Mouse (Mus musculus) ovary, postnatal 10 days (tissue): ENCODE data around the gene Dlec1.

Source experiments
- DNase-seq: peaks from one replicate; pipeline ENCODE4 v3.0.0; 2022; ENCODE audit warnings: low spot score

The Dlec1 gene

DNA sequence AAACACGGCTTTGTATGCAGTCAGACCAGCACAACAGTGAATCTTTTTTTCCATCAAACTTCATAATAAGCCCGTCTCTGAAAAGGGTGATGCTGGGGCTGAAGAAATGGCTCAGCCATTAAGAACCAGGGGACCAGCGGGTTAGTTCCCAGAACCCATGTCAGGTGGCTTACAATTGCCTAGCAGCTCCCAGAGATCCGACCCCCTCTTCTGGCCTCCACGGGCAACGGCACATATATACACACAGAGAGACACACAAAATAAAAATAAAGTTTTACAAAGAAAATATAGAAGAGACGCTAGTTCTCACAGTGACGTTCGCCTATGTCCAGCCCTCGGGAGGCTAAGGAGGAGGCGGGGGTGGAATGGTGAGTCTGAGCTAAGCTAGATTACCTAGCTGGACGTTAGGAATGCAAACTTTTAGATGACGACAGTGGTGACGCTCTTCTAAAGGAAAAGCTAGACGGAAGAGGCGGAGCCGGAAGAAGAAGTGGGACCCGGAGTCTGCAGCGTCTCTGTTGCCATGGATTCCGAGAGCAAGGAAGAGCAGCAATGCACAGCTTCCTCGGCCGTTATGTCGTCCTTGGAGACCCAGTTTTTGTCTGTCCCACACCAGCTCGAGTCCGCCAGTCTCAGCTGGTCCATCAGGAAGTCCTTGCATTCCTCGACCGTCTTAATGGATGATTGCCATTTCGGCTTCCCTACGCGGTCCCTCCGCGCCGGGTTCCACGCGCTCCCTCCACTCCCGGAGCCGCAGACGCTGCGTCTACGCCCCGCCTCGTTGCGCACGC is at the start of gene Dlec1:
Gene Dlec1, plus strand, starts transcription at position 487 of the 791 bp plus-strand sequence.
- DNase-seq = no peak

DNA sequence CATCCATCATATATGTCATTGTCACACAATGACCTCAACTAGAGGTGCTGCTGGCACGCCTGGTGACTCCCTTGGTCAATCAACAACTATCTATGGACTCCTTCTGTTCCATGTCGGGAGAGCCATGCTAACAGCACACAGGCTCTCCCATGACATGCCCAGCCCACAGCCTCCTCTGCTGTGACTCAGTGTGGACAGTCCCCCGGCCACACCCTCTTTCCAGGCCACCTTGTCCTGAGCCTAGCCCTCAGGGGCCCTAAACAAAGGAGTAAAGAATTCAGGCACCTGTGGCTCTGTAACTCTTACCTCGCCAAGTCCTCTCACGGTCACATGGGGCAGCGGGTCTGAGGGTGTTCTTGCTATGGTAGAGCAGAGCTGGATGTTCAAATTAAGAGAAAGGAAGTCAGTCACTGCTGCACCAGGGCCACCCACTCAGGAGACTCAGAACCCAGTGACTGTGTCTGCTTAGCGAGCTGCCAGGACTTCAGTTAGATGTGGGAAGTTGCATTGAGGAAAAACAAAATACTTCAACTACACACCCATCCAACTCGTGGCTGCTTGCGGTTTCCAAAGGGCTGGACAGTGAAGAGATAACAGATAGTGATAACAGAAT is 48.2 kb upstream of the Dlec1 start:
- DNase-seq = no peak

DNA sequence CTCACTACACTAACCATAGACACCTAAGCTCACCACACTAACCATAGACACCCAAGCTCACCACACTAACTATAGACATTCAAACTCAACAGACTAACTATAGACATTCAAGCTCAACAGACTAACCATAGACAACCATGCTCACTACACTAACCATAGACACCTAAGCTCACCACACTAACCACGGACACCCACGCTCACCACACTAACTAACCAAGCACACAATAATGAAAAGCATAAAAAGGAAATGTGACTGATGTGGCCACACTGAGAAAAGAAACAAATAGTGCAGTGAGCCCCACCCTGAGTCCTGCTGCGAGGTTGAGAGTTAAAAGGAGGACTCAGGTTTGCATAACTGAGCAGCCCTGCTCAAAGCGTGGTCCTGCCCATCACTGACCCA is 46.9 kb upstream of the Dlec1 start:
- no peak for DNase-seq

DNA sequence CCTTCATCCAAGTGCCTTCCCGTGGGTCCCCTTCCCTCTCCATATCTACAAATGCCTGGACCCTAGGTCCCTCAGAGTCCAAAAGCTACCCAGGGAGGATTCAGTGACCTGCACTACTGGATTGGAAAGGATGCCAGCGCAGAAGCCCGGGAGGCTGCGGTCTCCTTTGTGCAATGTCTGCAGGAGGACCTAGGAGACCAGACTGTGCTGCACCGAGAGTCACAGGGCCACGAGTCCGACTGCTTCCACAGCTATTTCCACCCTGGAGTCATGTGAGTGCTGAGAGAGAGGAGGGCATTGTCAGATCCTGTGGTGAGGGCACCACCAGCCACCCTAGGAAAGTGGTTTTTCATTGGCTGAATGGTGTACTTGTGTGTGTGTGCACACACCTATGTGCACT is 44.0 kb upstream of the Dlec1 start:
- no peak for DNase-seq

DNA sequence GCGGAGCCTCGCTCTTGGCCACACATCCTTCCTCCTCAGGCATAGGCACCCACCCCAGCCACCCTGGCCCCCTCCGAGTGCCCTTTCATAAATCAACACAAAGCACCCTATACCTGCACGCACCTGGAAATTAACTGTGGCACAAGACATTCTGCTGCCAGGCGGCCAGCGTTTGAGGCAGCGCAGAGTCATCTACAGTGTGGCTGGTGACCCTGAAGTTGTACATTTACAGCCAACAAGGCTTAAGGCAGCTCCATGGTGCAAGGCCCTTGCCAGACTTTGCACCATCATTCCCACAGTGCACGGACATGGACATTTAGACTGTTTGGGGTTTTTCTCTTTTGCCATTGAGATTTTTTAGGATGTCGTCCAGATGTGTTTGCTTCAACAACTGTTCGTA is 41.6 kb upstream of the Dlec1 start:
- no peak for DNase-seq

DNA sequence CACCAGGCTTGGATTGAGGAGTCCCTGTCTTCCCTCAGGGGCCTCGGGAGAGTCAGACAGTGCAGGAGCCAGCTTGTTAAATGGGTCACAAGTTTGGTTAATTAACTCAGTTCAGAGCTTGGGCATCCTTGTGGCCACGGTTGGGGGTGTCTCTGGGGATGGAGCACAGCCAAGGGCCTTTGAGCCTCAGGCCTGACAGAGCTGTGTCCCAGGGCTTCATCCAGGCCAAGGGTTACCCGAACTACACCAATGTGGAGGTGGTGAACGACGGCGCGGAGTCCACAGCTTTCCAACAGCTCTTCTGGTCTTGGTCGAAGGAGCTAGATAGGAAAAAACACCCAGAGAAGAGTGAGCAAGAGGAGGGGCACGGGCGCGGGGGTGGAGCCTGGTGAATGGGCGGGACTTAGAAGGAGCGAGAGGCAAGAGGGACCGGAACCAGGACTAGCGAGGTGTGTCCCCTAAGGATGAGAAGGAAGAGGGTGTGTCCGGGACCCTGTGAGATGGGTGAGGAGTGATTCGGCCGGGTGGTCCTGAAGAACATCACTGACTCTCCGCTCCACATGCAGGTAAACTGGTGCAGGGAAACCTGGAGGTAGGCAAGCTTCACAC is 39.1 kb upstream of the Dlec1 start:
- no peak for DNase-seq

DNA sequence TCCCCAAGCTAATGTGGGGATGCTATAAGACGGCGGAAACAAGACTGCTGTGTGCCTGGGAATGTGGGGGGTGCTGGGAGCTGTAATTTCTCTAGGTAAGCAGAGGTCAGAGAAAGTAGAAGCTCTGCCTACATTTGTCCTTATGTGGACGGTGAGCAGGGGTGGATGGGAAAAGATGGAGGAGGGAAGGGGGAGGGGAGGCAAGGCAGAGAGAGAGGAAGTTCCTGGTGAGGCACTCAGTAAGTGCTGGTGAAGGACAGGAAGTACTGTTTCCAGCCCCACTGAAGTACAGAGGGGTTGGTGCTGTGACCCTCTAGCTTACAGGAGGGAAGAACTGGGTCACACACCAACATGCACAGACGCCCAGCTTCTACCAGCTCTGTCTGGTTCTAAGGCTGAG is 38.0 kb upstream of the Dlec1 start:
- DNase-seq = no peak

DNA sequence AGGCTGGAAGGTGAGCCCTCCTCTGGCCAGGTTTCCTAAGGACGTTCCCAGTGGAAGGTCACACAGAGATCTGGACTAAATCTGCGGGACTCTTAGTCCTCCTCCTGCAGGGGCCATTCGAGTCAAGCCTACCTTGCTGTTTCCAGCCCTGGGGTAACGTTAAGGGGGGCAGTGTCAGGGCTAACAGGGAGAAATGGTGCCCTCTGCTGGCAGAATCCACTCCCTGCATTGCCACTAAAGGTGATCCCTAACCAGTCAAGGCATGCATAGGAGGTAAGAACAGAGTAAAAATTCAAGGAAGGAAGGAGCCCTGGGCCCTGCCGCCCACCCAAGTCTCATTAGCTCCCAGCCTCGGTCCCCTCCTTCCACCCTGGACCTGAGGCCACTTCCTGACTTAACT is 34.7 kb upstream of the Dlec1 start:
- DNase-seq = peak; percentile 56

DNA sequence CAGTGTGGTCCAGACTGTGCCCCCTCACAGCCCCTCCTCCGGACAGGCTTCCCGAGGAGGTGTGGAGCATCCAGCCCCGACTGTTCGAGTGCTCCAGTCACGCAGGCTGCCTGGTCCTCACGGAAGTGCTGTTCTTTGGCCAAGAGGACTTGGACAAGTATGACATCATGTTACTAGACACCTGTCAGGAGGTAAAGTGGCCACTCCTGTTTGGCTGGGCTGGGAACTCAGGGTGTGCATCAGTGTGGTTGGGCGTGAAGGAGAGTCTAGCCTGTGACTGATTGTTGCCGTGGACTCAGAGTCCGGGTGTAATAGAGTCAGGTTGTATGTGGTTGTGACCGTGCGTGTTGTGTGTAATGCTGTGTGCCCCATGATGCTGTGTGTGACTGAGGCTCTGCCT is 34.0 kb upstream of the Dlec1 start:
- no peak for DNase-seq

DNA sequence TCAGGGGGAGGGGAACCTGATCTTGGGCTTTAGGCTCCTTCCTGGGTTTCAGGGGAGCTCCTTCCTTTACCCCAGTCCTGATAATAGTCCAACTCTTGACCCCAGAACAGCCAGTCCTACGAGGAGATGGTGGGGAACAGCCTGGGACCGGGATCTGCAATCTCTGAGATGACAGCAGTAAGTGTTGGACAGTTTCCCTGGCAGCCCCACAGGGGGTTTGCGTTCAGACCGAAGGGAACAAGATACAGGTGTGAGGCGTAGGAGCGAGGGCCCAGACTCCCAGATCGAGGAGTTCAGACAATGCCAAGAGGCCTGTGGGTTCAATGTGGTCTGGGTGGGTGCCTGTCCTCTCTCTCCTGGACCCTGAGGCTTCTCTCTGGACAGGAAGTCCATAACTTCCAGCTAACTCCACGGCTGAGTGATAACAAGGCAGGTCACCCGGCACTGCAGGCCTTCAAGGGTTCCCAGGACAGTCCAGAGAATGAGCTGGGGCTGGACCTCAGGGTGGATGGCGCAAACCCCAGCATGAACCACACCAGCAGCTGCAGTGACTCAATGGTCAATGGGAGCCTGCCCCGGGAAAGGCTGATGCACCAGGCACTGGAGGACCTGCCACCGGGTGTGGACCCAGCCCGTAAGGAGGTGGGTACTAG is 32.0 kb upstream of the Dlec1 start:
- DNase-seq = no peak

DNA sequence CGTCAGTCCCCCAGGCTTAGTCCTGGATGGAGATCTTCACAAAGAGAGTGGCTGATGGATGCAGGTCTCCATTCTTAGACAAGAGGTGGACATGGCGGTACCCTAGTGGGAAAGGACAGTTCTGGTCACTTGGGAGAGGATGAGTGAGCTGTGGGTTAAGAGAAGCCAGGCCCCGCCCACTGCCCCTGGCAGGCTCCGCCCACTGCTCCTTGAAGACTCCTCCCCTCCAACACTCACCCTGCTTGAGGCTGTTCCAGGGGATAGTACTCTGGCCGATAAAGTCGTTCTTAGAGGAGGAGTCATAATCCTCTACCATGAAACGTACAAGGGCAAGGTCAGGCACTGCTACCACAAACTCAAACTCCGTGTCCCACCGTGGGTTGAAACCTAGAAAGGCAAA is 30.5 kb upstream of the Dlec1 start:
- DNase-seq = no peak

DNA sequence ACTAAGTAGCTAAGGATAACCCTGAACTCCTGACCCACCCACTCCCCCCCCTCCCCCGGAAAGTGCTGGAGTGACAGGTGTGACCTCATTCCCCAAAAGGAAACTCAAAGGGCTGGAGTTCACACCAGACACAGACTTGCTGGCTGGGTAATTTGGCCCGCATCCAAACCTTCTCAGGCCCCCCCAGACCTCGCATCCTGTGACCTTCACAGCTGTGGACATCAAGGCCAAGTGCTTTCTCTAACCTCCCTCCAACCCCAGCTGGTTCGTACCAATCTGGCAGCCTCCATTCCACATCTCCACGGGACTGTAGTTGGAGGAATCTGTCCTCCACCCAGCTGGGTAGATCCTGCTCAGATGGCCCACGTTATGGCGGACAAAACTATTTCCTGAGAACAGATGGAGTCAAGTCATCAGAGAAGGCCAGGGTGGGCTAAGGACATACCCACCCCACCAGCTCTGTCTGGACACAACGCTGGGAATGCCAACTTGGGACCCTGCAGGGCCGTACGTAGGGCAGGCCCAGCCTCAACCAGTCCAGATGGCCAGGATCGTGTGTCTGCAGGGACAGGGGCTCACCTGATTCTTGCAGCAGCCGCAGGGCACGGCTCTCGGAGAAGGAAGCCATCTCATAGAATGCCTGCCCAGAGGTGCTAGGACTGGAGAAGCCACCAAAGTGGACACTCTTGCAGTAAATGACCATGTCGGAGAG is 28.9 kb upstream of the Dlec1 start:
- no peak for DNase-seq

DNA sequence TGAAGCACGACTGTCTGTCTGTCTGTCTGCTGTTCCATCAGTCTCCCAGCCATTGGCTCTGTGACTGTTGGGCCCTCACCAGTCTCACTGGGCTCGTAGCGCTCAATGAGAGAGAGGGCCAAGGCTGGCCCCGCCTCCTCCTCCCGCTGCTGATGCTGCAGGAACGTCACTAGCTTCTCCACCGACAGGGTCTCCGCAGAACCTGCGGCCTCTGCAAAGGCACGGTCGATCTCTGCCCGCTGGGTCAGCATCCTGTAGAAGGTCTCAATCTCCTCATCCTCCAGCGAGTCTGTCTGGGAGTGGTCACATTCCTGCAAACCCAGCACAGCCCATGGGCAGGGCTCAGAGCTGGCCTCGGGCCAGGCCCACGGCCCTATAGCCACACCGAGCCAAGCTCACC is 26.6 kb upstream of the Dlec1 start:
- no peak for DNase-seq

DNA sequence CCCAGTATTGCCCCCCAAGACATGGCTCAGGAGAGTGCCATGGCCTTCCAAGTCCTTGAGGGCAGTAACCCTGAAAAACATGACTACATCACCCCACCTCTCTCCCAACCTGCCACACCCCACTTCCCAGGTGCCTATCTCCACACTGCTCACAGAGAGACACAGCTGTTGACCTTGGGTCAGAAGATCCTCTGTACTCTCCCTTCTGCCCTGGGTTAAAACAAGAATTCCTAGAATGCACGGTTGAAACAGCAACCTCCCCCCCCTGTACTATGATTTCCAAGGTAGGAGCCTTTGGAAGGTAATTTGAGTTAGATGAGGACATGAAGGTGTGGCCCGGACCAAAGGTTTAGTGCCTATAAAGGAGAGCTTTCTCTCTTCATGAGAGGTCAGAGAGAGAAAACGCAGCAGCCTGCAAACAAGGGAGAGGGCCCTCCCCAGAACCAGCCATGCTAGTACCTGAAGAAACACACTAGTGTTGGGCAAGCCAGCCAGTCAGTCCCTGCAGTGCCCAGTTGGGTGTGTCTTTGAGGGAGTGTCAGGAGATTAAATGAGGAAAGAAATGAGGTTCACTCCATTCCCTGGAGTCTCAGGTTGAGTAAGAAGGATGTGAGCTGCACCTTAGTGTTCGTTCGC is 22.1 kb upstream of the Dlec1 start:
- no peak for DNase-seq

DNA sequence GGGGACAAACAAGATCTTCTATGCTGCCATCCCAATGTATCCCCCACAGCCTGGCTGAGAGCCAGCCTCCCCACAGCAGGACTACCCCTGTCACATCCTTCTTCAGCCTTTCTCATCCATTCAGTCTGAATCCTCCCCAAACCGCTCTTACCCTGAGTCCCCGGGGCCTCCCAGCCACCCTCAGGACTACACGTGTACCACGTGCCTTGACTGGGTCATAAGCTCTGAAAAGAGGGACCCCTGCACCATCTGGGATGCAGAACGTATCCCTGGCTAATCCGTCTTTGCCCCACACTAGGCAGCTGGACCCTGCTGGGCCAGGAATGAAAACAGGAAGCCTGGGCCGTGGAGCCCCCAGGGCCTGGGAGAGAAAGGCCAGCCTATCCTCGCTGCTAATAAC is 20.2 kb upstream of the Dlec1 start:
- DNase-seq = no peak

DNA sequence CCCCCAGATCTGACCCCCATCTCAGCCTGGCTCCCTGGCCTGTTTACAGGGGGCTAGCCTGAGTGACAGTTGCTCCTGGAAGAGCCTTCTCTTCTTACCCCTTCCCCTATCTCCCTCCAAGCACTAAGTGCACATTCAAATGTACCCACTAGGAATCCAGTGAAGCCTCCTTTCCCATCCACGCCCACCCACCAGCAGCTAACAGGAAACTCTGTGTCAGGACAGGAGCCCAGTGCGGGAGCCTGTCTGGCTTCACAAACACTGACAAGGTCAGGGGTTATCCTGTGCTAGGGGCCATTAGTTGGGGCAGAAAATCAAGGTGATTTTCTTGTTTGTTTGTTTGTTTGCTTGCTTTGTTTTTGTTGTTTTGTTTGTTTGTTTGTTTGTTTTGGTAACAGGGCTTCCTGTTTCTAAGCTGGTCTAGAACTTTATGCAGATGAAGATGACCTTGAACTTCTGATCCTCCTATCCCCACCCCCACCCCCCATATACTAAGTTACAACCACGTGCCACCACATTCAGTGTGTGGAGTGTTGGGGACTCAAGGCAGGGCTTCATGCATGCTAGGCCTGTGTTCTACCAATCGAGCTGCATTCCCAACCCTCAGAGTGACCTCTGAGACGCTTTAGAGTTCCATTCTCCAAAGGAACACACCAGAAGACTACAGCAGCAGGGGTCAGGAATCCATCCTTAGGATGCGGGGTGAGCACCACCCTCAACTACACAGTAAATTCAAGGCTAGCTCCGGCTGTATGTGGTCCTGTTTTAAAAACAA is 19.4 kb upstream of the Dlec1 start:
- DNase-seq = no peak

DNA sequence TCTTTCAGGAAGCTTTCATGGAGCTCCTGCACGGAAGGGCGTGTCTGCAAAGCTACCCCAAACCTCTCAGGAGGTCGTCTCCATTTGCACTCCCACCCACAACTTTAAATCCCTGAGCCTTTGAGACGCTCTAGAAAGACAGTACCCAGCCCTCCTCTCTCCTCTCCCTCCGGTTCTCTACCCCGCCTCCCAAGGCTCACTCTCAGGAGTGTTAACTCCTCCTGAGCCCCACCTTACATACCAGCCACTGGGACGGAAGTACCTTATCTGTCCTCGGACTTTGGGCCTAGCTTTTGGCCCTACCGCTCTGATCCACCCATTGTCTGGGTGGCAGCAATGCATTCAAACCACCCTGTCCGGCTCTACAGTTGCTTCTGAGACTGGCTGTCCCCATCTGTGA is 18.3 kb upstream of the Dlec1 start:
- DNase-seq = no peak

DNA sequence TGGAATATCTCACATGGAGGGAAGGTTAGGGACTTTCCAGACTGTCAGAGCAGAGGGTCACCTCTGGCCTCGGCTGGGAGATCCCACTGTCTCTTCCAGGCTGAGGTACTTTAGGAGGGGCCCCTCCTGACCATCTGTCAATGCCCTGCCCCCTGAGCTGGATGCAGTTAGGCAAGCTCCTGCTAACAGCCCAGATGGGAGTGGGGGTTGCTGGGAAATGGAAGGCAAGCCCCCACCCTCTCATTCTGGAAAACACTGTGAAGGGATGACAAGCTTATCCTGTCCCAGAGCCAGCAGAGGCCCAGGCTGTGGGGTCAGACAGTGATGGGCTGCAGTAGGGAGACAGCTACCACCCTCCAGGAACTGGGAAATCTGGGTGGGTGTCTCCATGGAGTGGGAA is 15.8 kb upstream of the Dlec1 start:
- DNase-seq = no peak

DNA sequence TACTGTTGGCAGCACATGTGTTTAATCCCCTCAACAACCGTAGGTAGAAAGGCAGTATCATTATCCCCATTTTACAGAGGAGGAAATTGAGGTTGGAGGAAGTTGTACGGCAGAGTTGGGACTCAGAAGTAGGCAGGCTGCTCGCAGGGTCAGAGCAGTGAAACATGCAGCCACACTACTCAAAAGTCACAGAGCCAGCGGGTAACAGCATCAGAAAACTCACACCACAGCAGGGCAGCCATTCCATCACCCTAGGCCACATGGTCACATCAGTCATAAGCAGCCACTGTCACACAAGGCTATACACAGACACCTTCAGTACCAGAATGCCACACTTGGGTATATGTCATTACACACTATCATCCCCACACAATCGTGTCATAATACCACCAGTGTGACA is 15.0 kb upstream of the Dlec1 start:
- DNase-seq = no peak

DNA sequence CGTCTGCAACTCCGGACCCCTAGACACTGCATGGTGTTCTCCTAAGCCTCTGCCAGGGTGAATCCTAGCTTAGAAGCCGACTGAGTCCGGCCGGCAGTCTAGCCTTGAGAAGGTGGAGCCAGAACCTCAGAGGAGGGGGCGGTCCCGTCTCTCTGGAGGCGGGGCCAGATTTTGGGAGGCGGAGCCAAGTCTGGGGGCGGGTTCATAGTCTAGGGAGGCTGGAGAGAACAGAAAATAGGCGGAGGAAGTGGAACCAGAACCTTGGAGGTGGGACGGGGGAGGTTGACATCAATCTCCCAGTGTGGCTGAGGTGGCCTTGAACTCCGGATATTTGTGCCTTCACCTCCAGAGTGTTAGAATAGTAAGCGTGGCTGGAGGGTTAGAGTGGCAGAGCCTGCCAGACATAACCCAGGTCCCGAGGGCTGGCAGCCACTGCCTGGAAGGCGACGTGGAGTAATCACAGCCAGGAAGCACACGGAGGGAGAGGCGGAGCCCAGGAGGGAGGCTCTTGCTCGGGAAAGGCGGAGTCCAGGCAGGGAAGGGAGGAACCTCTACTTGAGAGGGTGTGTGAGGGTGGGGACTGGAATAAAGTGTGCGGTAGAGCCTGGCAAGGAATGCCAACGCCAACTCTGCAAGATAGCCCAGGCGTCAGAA is 14.0 kb upstream of the Dlec1 start:
- DNase-seq = peak; percentile 90

DNA sequence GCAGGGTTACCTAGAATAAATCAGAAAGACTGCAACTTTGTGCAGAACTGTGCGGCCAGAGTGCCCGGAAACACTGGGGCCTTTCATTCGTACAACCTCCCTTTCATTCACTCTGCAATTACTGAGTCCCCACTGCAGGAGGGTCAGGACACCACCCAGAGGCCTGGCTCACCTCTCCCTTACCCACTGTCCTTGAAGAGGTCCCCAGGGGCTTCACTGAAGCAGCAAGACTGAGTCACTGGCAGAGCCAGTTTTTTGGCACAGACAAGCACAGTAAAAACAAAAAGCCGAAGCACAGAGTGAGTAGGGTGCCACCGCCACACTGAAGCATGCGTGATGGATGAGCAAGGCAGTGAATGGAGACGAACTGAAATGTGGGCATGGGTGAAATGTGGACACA is 12.8 kb upstream of the Dlec1 start:
- no peak for DNase-seq
